Mouse (Mus musculus) adipocyte (in vitro differentiated cells): ENCODE data around the gene Styk1.
A peak's percentile ranks its signal among the peaks of the same experiment; 100 is the strongest.
"Not testable (repeated sequence)": the region's sequence is repeated elsewhere in the genome, so short reads cannot be mapped to it uniquely, and the experiment has no call there.

Experiments used
- DNase-seq: peaks from one replicate; pipeline ENCODE4 v3.0.0-alpha.2; 2016; ENCODE audit warnings: low spot score

Gene Styk1

GRCm38 (mm10) chr6:131292991-131293788, 60.2 kb downstream of the Styk1 start, which contains the start of gene Magohb:
Gene Magohb (minus strand): TSS chr6:131293244.
- peak; percentile 73 for DNase-seq

GRCm38 (mm10) chr6:131292276-131292990, 61.0 kb downstream of the Styk1 start:
- DNase-seq, result peak; percentile 49

GRCm38 (mm10) chr6:131290430-131290829, 63.0 kb downstream of the Styk1 start:
- DNase-seq, result peak; percentile 81

- DNase-seq, result not testable (repeated sequence)
Measured at GRCm38 (mm10) chr6:131278160-131278559, 75.2 kb downstream of the Styk1 start.

GRCm38 (mm10) chr6:131276659-131277058, 76.7 kb downstream of the Styk1 start:
- no peak for DNase-seq

GRCm38 (mm10) chr6:131272311-131272710, 81.1 kb downstream of the Styk1 start:
- DNase-seq, result no peak

GRCm38 (mm10) chr6:131270312-131270711, 83.1 kb downstream of the Styk1 start:
- no peak for DNase-seq

GRCm38 (mm10) chr6:131269599-131269998, 83.8 kb downstream of the Styk1 start:
- DNase-seq, result no peak

- no peak for DNase-seq
Measured at GRCm38 (mm10) chr6:131264175-131264574, 89.2 kb downstream of the Styk1 start.

GRCm38 (mm10) chr6:131262778-131263177, 90.6 kb downstream of the Styk1 start:
- DNase-seq, result no peak

- no peak for DNase-seq
Measured at GRCm38 (mm10) chr6:131262009-131262408, 91.4 kb downstream of the Styk1 start.
